Mouse (Mus musculus): ENCODE measurements at regions not wholly inside any gene's neighbourhood (a gene's known extent, or its start where the extent isn't known, plus 50 kb on each side); places are given as distances from the start of the nearest gene placed in this dataset.

GRCm38 (mm10) chr7:129814149-129814860, 222.6 kb downstream of the Wdr11 start:
- no peak for DNase-seq (ENCODE audit: low spot score)

DNA sequence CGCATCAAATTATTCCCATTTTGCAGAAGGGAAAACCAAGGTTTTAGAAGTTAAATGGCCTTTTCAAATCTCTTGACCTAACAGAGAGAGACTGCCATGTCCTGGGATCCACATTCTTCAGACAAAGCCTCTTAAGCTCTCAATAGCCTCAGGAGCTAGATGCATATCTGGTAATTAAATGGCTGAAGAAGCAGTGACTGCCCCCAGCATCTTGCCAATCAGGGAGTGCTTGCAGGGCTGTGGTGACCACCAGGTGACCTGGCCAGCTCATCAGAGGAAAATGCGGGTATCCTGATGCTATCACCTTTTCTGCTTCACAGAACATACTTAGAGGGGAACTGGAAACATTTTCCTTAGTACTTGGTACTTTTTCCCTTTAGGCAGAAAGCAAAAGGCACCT, 227.2 kb downstream of the Wdr11 start:
- no peak for DNase-seq (ENCODE audit: low spot score)

GRCm38 (mm10) chr7:129819651-129820050, 228.0 kb downstream of the Wdr11 start:
- DNase-seq (ENCODE audit: low spot score), result no peak

GRCm38 (mm10) chr7:129828970-129829369, 237.3 kb downstream of the Wdr11 start:
- DNase-seq (ENCODE audit: low spot score), result no peak

DNA sequence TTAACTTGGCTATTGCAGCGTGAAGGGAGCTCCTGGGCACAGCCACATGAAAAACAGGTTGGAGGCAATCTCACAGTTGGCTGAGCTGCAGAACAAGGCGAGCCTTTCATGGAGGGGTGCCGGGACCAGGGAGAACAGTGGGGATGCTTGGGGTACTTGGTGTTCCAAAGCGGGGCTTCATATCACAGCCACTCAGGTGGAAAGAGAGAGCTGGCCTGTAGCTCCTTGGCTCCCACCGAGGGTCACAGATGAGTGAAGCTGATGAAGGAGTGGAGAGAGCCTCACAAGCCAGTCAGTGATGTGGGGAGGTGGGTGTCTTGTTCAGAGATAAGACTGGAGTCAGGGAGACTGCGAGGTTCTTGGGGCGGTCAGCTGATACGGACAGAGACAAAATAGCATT, 241.2 kb downstream of the Wdr11 start:
- no peak for DNase-seq (ENCODE audit: low spot score)

DNA sequence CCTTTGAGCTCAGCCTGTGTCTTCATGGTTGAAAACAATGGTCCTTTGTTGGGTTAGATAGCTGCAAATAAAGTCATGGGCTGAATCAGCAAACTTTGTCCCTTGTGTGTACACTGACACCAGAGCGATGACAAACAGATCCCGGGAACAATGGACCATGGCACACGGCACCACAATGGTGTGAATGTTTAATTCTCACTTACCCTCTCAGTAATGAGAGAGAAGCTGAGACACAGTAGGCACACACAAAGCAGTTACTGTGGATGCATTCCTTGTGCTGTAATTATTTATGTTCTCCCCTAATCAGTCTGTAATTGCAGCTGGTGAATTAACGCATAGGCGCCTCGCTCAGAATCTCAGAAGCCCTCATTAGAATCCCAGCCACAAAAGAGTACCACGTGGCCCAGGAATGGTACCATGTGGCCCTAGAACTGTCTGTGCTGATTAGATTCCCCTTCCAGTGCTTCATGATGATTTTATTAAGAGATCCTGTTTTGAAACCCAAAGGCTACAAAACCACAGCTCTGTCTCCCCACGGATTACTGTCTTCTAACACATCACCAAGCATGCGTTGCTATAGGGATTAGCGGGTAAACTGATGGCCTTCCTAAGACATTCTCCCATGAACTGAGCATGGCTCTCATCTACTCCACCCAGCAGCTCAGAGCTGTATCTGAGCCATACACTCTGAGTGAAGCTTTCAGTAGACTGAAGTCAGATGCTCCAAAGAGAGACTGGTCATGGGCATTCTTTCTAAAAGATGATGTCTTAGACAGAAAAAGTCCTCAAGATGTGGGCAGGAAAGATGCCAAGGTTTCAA, 250.8 kb downstream of the Wdr11 start:
- no peak for DNase-seq (ENCODE audit: low spot score)

- DNase-seq (ENCODE audit: low spot score), result peak; percentile 15
These were observed 255.5 kb downstream of the Wdr11 start for GRCm38 (mm10) chr7:129847136-129847535.

DNA sequence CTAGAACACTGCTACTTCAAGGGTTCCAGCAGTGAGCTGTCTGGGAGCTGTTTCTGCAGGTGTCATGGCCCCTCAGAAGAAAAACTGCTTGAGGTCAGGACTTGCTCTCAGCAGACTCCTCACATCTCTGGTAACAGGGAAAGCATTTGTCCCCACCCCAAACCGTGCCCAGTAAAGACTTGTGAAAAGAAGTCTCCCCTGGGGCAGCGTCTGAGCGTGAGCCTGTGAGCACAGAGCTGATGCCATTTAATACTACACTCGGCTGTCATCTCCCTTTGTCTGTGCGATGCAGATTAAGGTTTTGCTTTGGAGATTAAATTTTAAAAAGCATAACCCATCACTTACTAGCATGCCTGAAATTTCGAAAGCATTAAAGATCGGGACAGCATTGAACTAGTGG, 261.9 kb downstream of the Wdr11 start:
- no peak for DNase-seq (ENCODE audit: low spot score)

- DNase-seq (ENCODE audit: low spot score), result no peak
These were observed 263.3 kb downstream of the Wdr11 start for GRCm38 (mm10) chr7:129854942-129855341.

- DNase-seq (ENCODE audit: low spot score), result no peak
These were observed 271.3 kb downstream of the Wdr11 start for GRCm38 (mm10) chr7:129862966-129863365.

GRCm38 (mm10) chr7:129865536-129865935, 273.9 kb downstream of the Wdr11 start:
- no peak for DNase-seq (ENCODE audit: low spot score)

GRCm38 (mm10) chr7:129872208-129872790, 280.6 kb downstream of the Wdr11 start:
- DNase-seq (ENCODE audit: low spot score), result no peak

GRCm38 (mm10) chr7:129876202-129876851, 284.7 kb downstream of the Wdr11 start:
- no peak for DNase-seq (ENCODE audit: low spot score)

DNA sequence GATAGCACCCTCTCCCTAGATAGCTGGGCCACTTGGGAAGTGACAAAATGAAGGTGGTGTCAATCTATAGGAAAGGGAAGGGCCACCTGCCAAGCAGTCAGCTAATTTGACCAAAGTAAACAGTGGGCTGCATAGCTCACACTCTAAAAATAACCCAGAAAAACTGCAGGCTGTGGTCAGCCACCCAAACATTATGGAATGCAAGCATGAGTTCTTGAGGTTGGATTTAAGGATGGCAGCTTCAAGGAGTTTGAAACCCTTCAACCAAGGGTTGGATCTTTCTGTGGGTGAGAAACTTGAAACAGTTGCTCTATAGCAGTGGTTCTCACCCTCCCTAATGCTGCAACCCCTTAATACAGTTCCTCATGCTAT, 285.2 kb downstream of the Wdr11 start:
- no peak for DNase-seq (ENCODE audit: low spot score)

- no peak for DNase-seq (ENCODE audit: low spot score)
These were observed 304.6 kb downstream of the Wdr11 start for GRCm38 (mm10) chr7:129896291-129896690.

- no peak for DNase-seq (ENCODE audit: low spot score)
These were observed 305.8 kb downstream of the Wdr11 start for GRCm38 (mm10) chr7:129897511-129897910.

- no peak for DNase-seq (ENCODE audit: low spot score)
These were observed 310.6 kb downstream of the Wdr11 start for GRCm38 (mm10) chr7:129902256-129902655.

GRCm38 (mm10) chr7:129903126-129903525, 311.5 kb downstream of the Wdr11 start:
- DNase-seq (ENCODE audit: low spot score), result no peak

DNA sequence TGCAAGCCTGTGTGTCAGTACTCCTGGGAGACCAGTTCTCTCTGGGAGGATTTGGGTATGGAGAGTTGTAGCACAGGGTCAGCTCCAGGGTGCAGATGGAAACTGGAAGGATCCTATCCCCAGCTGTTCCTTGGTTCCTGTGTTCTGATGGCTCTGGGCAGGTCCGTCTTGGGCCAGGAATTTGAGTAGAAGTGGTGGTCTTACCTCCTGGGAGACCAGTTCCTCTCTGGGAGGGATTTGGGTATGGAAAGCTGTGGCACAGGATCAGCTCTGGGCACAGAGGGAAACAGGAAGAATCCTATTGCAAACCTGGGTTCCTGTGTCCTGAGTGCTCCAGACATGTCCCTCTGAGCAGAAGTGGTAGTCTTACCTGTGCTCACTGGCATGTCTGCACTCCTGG, 314.5 kb downstream of the Wdr11 start:
- DNase-seq (ENCODE audit: low spot score), result no peak

- no peak for DNase-seq (ENCODE audit: low spot score)
These were observed 317.2 kb downstream of the Wdr11 start for GRCm38 (mm10) chr7:129908826-129909225.

GRCm38 (mm10) chr7:129909730-129910129, 318.1 kb downstream of the Wdr11 start:
- DNase-seq (ENCODE audit: low spot score), result no peak

DNA sequence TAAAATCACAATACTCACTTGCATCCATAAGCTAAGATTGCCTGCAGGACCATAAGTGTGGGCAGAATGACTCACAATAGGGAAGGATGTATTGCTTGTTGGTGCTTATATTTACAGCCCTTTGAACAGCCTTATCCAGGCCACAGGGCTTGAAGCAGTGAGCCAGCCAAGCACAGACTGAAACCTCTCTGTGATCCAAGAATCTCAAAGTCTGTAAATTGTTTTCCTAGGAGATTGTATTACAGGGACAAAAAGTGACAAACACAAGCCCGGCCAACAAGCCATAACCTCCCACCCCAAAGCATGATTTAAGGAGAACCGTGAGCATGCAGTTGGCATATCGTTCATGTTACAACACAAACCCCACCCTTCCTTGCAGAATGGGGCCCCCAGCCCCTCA, 319.2 kb downstream of the Wdr11 start:
- no peak for DNase-seq (ENCODE audit: low spot score)

GRCm38 (mm10) chr7:129914871-129915270, 323.2 kb downstream of the Wdr11 start:
- no peak for DNase-seq (ENCODE audit: low spot score)
